Mouse (Mus musculus): ENCODE measurements at regions not wholly inside any gene's neighbourhood (a gene's known extent, or its start where the extent isn't known, plus 50 kb on each side); places are given as distances from the start of the nearest gene placed in this dataset.

DNA sequence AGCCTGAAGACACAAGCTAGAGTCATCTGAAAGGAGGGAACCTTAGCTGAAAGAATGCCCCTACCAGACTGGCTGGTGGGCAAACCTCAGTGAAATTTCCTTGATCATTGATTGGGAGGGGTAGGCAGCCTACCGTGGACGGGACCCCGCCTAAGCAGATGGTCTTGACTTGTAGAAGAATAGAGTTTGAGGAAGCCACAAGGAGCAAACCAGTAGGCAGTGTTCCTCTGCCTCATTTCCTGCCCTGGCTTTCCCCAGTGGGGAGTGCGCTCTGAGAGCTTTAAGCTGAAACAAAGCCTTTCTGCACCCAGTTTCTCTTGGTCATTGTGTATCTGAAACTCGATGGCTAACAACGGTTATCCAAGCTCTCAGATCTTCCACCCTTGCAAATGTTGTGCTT, 121.9 kb upstream of the Zfp703 start:
- Histone ChIP-seq H3K27ac (ENCODE audit: low read depth, low read length) (no peak overlapping the region), H3K27me3 (ENCODE audit: insufficient read depth, low read length) (no peaks in the 10 kb centered on the region), H3K9me3 (ENCODE audit: low read length) (no peaks in the 10 kb centered on the region), H3K9ac (no peak overlapping the region), H3K4me1 (ENCODE audit: insufficient read depth) (no peaks in the 10 kb centered on the region), H3K4me2 (ENCODE audit: low read depth) (no peak overlapping the region), H3K36me3 (ENCODE audit: insufficient read depth) (no peaks in the 10 kb centered on the region), H3K4me3 (ENCODE audit: low read depth, low read length) (no peak overlapping the region)
- ATAC-seq = no peak
- DNase-seq = no peak
- no peak for TF ChIP-seq CTCF (IDR thresholded peaks at IDR 0.05; ENCODE audit: low read depth)
- WGBS = 82% methylated on average over 6 of the region's 6 CpGs

DNA sequence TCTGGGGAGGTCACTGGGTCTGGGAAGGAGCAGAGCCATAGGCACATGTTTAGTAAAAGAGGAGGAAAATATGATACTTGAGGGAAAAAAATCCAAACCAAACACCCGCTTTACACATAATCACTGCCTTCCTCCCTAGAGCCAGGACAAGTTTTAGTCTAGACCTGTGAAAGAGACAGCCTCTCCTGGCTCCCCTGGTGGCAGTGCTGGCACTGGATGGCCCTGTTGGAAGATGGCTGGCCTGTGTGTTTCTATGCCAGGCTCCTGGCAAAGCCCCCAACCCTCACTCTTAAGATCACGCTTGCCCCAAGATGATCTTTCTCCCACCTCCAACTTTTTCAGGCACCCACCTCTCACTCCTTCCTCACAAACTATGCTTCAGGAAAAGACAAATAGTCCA, 112.6 kb upstream of the Zfp703 start:
- TF ChIP-seq CTCF (IDR thresholded peaks at IDR 0.05; ENCODE audit: low read depth) = no peak
- ATAC-seq = no peak
- Histone ChIP-seq H3K9ac (no peak overlapping the region), H3K4me1 (ENCODE audit: insufficient read depth) (no peaks in the 10 kb centered on the region), H3K27me3 (ENCODE audit: insufficient read depth, low read length) (no peaks in the 10 kb centered on the region), H3K9me3 (ENCODE audit: low read length) (no peaks in the 10 kb centered on the region), H3K4me2 (ENCODE audit: low read depth) (no peak overlapping the region), H3K27ac (ENCODE audit: low read depth, low read length) (no peak overlapping the region), H3K36me3 (ENCODE audit: insufficient read depth) (no peaks in the 10 kb centered on the region), H3K4me3 (ENCODE audit: low read depth, low read length) (no peak overlapping the region)
- WGBS = 93% methylated on average over 2 of the region's 2 CpGs
- DNase-seq = no peak

DNA sequence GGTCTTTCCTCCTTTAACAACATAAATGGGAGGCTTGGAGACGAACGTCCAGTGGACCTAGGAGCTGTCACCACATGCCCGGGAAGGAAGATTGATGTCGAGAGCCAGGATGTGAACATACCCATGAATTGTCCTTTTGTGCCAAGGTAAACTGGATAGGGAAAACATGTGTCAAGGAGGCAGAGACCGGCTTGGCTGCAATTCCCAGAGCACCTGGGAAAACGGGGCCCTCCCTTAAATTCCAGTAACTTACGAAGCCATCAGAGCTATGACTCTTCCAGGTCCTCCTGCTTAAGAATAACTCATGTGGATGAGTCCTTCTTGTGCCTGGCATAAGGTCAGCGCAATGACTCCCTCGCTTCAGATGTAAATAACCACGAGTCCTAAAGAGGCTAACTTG, 112.2 kb upstream of the Zfp703 start:
- H3K27ac ChIP-seq (ENCODE audit: low read depth, low read length) = no peak overlapping the region
- H3K9me3 ChIP-seq (ENCODE audit: low read length) = 0 out of 2 replicates have a peak, but pooled peaks cover under 1% of the 10 kb centered on the region
- H3K4me1 ChIP-seq (ENCODE audit: insufficient read depth) = no peaks in the 10 kb centered on the region
- no peak overlapping the region for H3K4me3 ChIP-seq (ENCODE audit: low read depth, low read length)
- 90% methylated on average over 10 of the region's 10 CpGs for WGBS
- no peaks in the 10 kb centered on the region for H3K27me3 ChIP-seq (ENCODE audit: insufficient read depth, low read length)
- no peak for DNase-seq
- no peak overlapping the region for H3K4me2 ChIP-seq (ENCODE audit: low read depth)
- H3K9ac ChIP-seq = no peak overlapping the region
- ATAC-seq = no peak
- no peaks in the 10 kb centered on the region for H3K36me3 ChIP-seq (ENCODE audit: insufficient read depth)
- no peak for TF ChIP-seq CTCF (IDR thresholded peaks at IDR 0.05; ENCODE audit: low read depth)

DNA sequence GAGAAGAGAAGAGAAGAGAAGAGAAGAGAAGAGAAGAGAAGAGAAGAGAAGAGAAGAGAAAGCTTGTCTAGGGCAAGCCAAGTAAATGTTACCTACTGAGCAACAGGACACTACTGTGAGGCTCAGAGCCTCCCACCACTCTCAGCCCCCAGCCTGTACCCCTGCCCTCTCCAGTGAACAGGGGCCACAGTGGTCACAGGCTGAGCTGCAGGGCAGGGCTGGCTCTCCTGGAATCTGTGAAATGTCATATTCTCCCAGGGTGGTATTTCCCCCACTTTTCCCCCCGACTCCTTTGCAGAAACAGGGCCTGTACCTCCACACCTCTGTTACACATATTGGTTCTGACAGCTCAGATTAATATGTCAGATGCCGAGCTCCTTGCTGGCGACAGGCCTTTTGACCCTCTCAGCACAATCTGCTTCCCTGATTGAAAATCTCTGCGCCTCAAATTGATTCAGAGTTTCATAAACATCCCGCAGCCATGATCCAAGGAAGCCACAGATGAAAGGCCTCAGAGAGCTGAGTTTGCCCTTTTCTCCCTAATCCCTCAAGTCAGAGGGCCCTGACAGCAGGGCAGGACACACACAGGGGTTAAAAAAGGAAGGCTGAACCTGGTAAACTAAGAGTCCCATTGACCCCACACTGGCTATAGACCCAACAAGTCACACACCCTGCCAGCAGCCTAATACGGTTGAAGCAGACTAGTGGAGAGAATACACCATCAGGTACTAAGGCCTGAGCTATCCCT, 108.8 kb upstream of the Zfp703 start:
- H3K27ac ChIP-seq (ENCODE audit: low read depth, low read length) = no peak overlapping the region
- no peak for ATAC-seq
- no peak for TF ChIP-seq CTCF (IDR thresholded peaks at IDR 0.05; ENCODE audit: low read depth)
- 0 out of 2 replicates have a peak, but pooled peaks cover 5% of the 10 kb centered on the region for H3K9me3 ChIP-seq (ENCODE audit: low read length)
- H3K4me1 ChIP-seq (ENCODE audit: insufficient read depth) = no peaks in the 10 kb centered on the region
- H3K4me3 ChIP-seq (ENCODE audit: low read depth, low read length) = no peak overlapping the region
- no peak for DNase-seq
- H3K36me3 ChIP-seq (ENCODE audit: insufficient read depth) = no peaks in the 10 kb centered on the region
- WGBS = 76% methylated on average over 6 of the region's 6 CpGs
- no peak overlapping the region for H3K4me2 ChIP-seq (ENCODE audit: low read depth)
- no peak overlapping the region for H3K9ac ChIP-seq
- H3K27me3 ChIP-seq (ENCODE audit: insufficient read depth, low read length) = no peaks in the 10 kb centered on the region

DNA sequence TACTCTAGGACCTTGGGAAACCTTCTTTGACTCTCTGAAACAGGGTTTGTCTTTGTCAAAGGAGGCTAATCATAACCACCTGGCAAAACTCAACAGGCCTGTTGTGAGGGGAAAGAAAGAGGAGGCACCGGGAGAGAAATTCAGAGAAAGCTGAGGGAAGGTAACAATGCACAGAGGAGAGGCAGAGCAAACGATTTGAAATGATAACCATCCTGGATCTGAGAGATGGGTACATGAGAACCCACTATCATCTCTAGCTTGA, 108.3 kb upstream of the Zfp703 start:
- H3K27me3 ChIP-seq (ENCODE audit: insufficient read depth, low read length) = no peaks in the 10 kb centered on the region
- TF ChIP-seq CTCF (IDR thresholded peaks at IDR 0.05; ENCODE audit: low read depth) = no peak
- no peak overlapping the region for H3K4me3 ChIP-seq (ENCODE audit: low read depth, low read length)
- no peak for DNase-seq
- H3K4me2 ChIP-seq (ENCODE audit: low read depth) = no peak overlapping the region
- WGBS = 82% methylated on average over 2 of the region's 2 CpGs
- ATAC-seq = no peak
- H3K9ac ChIP-seq = no peak overlapping the region
- 0 out of 2 replicates have a peak, but pooled peaks cover 5% of the 10 kb centered on the region for H3K9me3 ChIP-seq (ENCODE audit: low read length)
- H3K27ac ChIP-seq (ENCODE audit: low read depth, low read length) = no peak overlapping the region
- H3K36me3 ChIP-seq (ENCODE audit: insufficient read depth) = no peaks in the 10 kb centered on the region
- H3K4me1 ChIP-seq (ENCODE audit: insufficient read depth) = no peaks in the 10 kb centered on the region

DNA sequence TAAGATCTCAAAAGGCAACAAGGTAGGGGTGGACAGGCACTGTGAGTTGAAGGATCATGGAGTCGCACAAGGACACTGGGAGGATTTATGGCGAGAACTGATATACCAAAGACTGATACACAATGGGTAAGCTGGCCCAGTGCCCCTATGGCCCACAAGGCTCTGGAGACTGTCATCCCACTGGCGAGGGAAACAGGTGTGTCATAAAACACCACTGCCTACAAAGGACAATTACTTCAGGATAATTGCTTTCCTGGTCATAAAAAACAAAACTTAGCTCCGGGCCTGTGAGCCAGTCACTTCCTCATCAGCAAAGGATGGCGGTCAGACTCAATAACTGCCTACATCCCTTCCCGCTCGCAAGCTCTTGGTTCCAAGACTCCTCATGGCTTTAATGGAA, 105.3 kb upstream of the Zfp703 start:
- no peak for TF ChIP-seq CTCF (IDR thresholded peaks at IDR 0.05; ENCODE audit: low read depth)
- no peak overlapping the region for H3K9ac ChIP-seq
- 0 out of 2 replicates have a peak, but pooled peaks cover 5% of the 10 kb centered on the region for H3K9me3 ChIP-seq (ENCODE audit: low read length)
- ATAC-seq (no peak), DNase-seq (no peak)
- 94% methylated on average over 7 of the region's 7 CpGs for WGBS
- no peak overlapping the region for H3K27ac ChIP-seq (ENCODE audit: low read depth, low read length)
- H3K4me2 ChIP-seq (ENCODE audit: low read depth) = no peak overlapping the region
- H3K4me1 ChIP-seq (ENCODE audit: insufficient read depth) = no peaks in the 10 kb centered on the region
- H3K4me3 ChIP-seq (ENCODE audit: low read depth, low read length) = no peak overlapping the region
- H3K27me3 ChIP-seq (ENCODE audit: insufficient read depth, low read length) = no peaks in the 10 kb centered on the region
- H3K36me3 ChIP-seq (ENCODE audit: insufficient read depth) = no peaks in the 10 kb centered on the region

DNA sequence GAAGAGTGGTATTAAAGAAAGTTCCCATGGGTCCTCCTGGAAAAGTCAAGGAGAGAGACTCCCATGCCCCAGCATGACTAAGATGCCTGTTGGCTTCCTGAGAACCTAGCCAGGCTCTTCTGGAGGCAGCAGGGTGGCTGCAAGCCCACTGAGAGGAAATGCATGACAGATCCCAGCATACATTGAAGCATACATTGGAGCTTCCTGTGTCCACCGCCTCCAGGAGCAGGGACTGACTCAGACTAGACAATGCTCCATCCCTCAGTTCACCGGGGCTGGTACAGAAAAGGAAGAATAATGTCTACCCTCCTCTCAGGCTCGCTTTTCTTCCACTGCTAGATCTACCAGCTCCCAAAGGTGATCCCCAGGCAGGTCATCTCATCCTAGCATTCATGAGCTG, 104.7 kb upstream of the Zfp703 start:
- no peak for TF ChIP-seq CTCF (IDR thresholded peaks at IDR 0.05; ENCODE audit: low read depth)
- Histone ChIP-seq H3K4me3 (ENCODE audit: low read depth, low read length) (no peak overlapping the region), H3K9ac (no peak overlapping the region), H3K27ac (ENCODE audit: low read depth, low read length) (no peak overlapping the region), H3K36me3 (ENCODE audit: insufficient read depth) (no peaks in the 10 kb centered on the region), H3K4me1 (ENCODE audit: insufficient read depth) (no peaks in the 10 kb centered on the region), H3K9me3 (ENCODE audit: low read length) (0 out of 2 replicates have a peak, but pooled peaks cover 5% of the 10 kb centered on the region), H3K4me2 (ENCODE audit: low read depth) (no peak overlapping the region), H3K27me3 (ENCODE audit: insufficient read depth, low read length) (no peaks in the 10 kb centered on the region)
- 95% methylated on average over 3 of the region's 3 CpGs for WGBS
- ATAC-seq (no peak), DNase-seq (no peak)
